In genomic region chr1:130821911-130822625, GRCm38 (mm10) we compare ENCODE assay signal across 21 mouse cellular contexts. TPM values are rescaled to one million over a fixed set of nuclear protein-coding genes. Genes with fewer than 3 reads are reported as not detected.
A peak's percentile ranks its signal among the peaks of the same experiment; 100 is the strongest.
DNase-seq lines count a peak whose midpoint lies in the region; ATAC-seq and TF ChIP-seq lines count a peak whose summit lies in the region.
"Had no signal": no experiment of that assay in that cellular context is flagged by ENCODE, and none has a peak within 500 bp of the region (broad histone marks: within the 10 kb centered on the region; RNA-seq: fewer than 3 reads in every experiment).

No protein-coding gene starts in this region.

- no peaks in the 10 kb centered on the region for H3K27me3 ChIP-seq in intestine, embryonic 14.5 days (replicated peaks; ENCODE audit: control insufficient read depth, insufficient read depth, low read length)
- no peaks in the 10 kb centered on the region for H3K27me3 ChIP-seq in liver, postnatal 0 days (ENCODE audit: insufficient read depth, low read length)
- H3K27me3 ChIP-seq: midbrain, embryonic 15.5 days had no signal

- H3K36me3 ChIP-seq in intestine, embryonic 14.5 days (ENCODE audit: control insufficient read depth, insufficient read depth, low read length): no peaks in the 10 kb centered on the region
- no peaks in the 10 kb centered on the region for H3K36me3 ChIP-seq in liver, postnatal 0 days (replicated peaks; ENCODE audit: insufficient read depth, low read length)
- H3K36me3 ChIP-seq: heart, embryonic 12.5 days; limb, embryonic 10.5 days; midbrain, embryonic 15.5 days had no signal

- no peak overlapping the region for H3K4me3 ChIP-seq in intestine, embryonic 14.5 days (ENCODE audit: low read depth, low read length)
- no peak overlapping the region for H3K4me3 ChIP-seq in liver, postnatal 0 days (ENCODE audit: low read depth, low read length)
- no peak overlapping the region for H3K4me3 ChIP-seq in layer of hippocampus, adult 2 months
- H3K4me3 ChIP-seq: heart, embryonic 12.5 days; limb, embryonic 10.5 days; midbrain, embryonic 15.5 days had no signal

- H3K4me1 ChIP-seq in intestine, embryonic 14.5 days (replicated peaks; ENCODE audit: control insufficient read depth, insufficient read depth, low read length): no peaks in the 10 kb centered on the region
- H3K4me1 ChIP-seq in liver, postnatal 0 days (ENCODE audit: insufficient read depth): peaks cover 13% of the 10 kb centered on the region
- H3K4me1 ChIP-seq: heart, embryonic 12.5 days; limb, embryonic 10.5 days; midbrain, embryonic 15.5 days had no signal

- TF ChIP-seq EP300 in liver, postnatal 0 days (IDR thresholded peaks at IDR 0.05; ENCODE audit: low read depth): no peak

- no peak overlapping the region for H3K4me2 ChIP-seq in intestine, embryonic 14.5 days (ENCODE audit: low read length)
- H3K4me2 ChIP-seq in liver, postnatal 0 days (ENCODE audit: low read depth, low read length): no peak overlapping the region
- H3K4me2 ChIP-seq: heart, embryonic 12.5 days; hindbrain, embryonic 14.5 days; lung, embryonic 14.5 days; midbrain, embryonic 15.5 days had no signal

- WGBS in intestine, embryonic 14.5 days: 44% methylated on average over 9 of the region's 9 CpGs
- 55% methylated on average over 9 of the region's 9 CpGs for WGBS in liver, postnatal 0 days (ENCODE audit: insufficient replicate concordance)

- H3K9ac ChIP-seq in intestine, embryonic 14.5 days (ENCODE audit: low read length): no peak overlapping the region
- H3K9ac ChIP-seq in liver, postnatal 0 days (replicated peaks): peak overlapping the region; percentile 34; the same call in 1 of the 2 replicates
- H3K9ac ChIP-seq: heart, embryonic 12.5 days; hindbrain, embryonic 14.5 days; lung, embryonic 14.5 days; midbrain, embryonic 15.5 days had no signal

- TF ChIP-seq CTCF in liver, postnatal 0 days (IDR thresholded peaks at IDR 0.05; ENCODE audit: low read depth): no peak
- no peak for TF ChIP-seq CTCF in layer of hippocampus, adult 2 months (conservative IDR thresholded peaks at IDR 0.05)

- peak overlapping the region; percentile 47; the same call in 1 of the 2 replicates for H3K27ac ChIP-seq in intestine, embryonic 14.5 days (ENCODE audit: low read depth)
- peak overlapping the region; percentile 87 for H3K27ac ChIP-seq in liver, postnatal 0 days (ENCODE audit: low read depth)
- H3K27ac ChIP-seq in layer of hippocampus, adult 2 months: no peak overlapping the region
- H3K27ac ChIP-seq: hindbrain, embryonic 14.5 days; limb, embryonic 10.5 days; midbrain, embryonic 15.5 days had no signal

- peak; percentile 73 for ATAC-seq in intestine, embryonic 14.5 days (replicated peaks; ENCODE audit: low FRiP score, low TSS enrichment, low read depth)
- ATAC-seq in liver, postnatal 0 days: peak; percentile 93
- ATAC-seq: forebrain, embryonic 14.5 days; midbrain, embryonic 15.5 days had no signal

- H3K9me3 ChIP-seq in intestine, embryonic 14.5 days (ENCODE audit: control insufficient read depth, low read length): no peaks in the 10 kb centered on the region
- no peaks in the 10 kb centered on the region for H3K9me3 ChIP-seq in liver, postnatal 0 days (ENCODE audit: low read length)
- H3K9me3 ChIP-seq: heart, embryonic 12.5 days; limb, embryonic 10.5 days; midbrain, embryonic 15.5 days had no signal

- DNase-seq in intestine, embryonic 14.5 days (ENCODE audit: low spot score): no peak
- peak; percentile 96 for DNase-seq in kidney, adult 9 months
- DNase-seq in liver: peak; percentile 22
- DNase-seq in liver, postnatal 0 days: peak; percentile 24
- DNase-seq in MN1 (ENCODE audit: low spot score): no peak
- no peak for DNase-seq in layer of hippocampus, adult 2 months (ENCODE audit: low spot score in 2 of 2)
- DNase-seq in spleen, adult 12 weeks (ENCODE audit: low spot score): no peak
- no peak for DNase-seq in thymus, adult 18-20 months
- DNase-seq: cerebellum, postnatal 10 days; gastrocnemius, postnatal 36 days; lung, embryonic 14.5 days; right cerebral cortex, adult 18-20 months; thymus, postnatal 4 days had no signal

RNA-seq across cellular contexts. Expression of gene Pigr, which starts 4.4 kb away (rescaled TPM):
- 0.71 and 0.76 TPM in 2 replicates for polyA plus RNA-seq in intestine, embryonic 14.5 days (2014; fragmentation: Nextera tagmentation; extraction: Ambion mirVana)
- polyA plus RNA-seq in liver, postnatal 0 days (2015; fragmentation: Nextera tagmentation; extraction: Ambion mirVana): 1.2 TPM in 2 replicates
- not detected for total RNA-seq in layer of hippocampus, adult 2 months (2021)
- total RNA-seq: heart, postnatal 25 days; megakaryocyte progenitor cell, adult 5-6 weeks; MEL had no signal
- polyA plus RNA-seq: forebrain, embryonic 14.5 days; heart, embryonic 12.5 days; hindbrain, embryonic 14.5 days; limb, embryonic 10.5 days; lung, embryonic 14.5 days; midbrain, embryonic 15.5 days had no signal

RNA-seq across cellular contexts. Expression of gene Fcamr, which starts 21.4 kb away (rescaled TPM):
- 0.16 TPM in 1 of 2 replicates, not detected in the other for polyA plus RNA-seq in intestine, embryonic 14.5 days (2014; fragmentation: Nextera tagmentation; extraction: Ambion mirVana)
- polyA plus RNA-seq in liver, postnatal 0 days (2015; fragmentation: Nextera tagmentation; extraction: Ambion mirVana): not detected in 2 replicates
- total RNA-seq in layer of hippocampus, adult 2 months (2021): not detected
- total RNA-seq: megakaryocyte progenitor cell, adult 5-6 weeks; MEL had no signal
- polyA plus RNA-seq: forebrain, embryonic 14.5 days; hindbrain, embryonic 14.5 days; limb, embryonic 10.5 days; lung, embryonic 14.5 days; midbrain, embryonic 15.5 days had no signal

RNA-seq across cellular contexts. Expression of gene Fcmr, which starts 43.4 kb away (rescaled TPM):
- polyA plus RNA-seq in intestine, embryonic 14.5 days (2014; fragmentation: Nextera tagmentation; extraction: Ambion mirVana): 4.6 and 5.2 TPM in 2 replicates
- polyA plus RNA-seq in liver, postnatal 0 days (2015; fragmentation: Nextera tagmentation; extraction: Ambion mirVana): 1.00 and 1.1 TPM in 2 replicates
- total RNA-seq in layer of hippocampus, adult 2 months (2021): under 1 TPM in 1 of 2 experiments, not detected in 1; 0.59 TPM
- total RNA-seq: gastrocnemius, postnatal 36 days; megakaryocyte progenitor cell, adult 5-6 weeks; MEL had no signal
- polyA plus RNA-seq: forebrain, embryonic 14.5 days; lung, embryonic 14.5 days had no signal

Comparison
In these comparisons a context has a peak if more than half of its experiments do, and no peak if none do; other contexts are left out.
1. DNase-seq: peak in kidney, adult 9 months (single experiment), liver (single experiment) and liver, postnatal 0 days (single experiment); none in intestine, embryonic 14.5 days (single experiment), MN1 (single experiment), layer of hippocampus, adult 2 months (0 of 2), spleen, adult 12 weeks (single experiment) and thymus, adult 18-20 months (0 of 2).